ENCODE assay signal across 8 mouse cellular contexts in genomic region chr15:102326022-102326576, GRCm38 (mm10). TPM values are rescaled to one million over a fixed set of nuclear protein-coding genes. Genes with fewer than 3 reads are reported as not detected.
A peak's percentile ranks its signal among the peaks of the same experiment; 100 is the strongest.
DNase-seq lines count a peak whose midpoint lies in the region; ATAC-seq and TF ChIP-seq lines count a peak whose summit lies in the region.

Gene Pfdn5 (plus strand): TSS chr15:102326116.

- TF ChIP-seq CTCF in bone marrow macrophage, adult 2 months (IDR thresholded peaks at IDR 0.05; ENCODE audit: low read depth, low read length): no peak

- peaks cover 6% of the 10 kb centered on the region for H3K4me1 ChIP-seq in bone marrow macrophage, adult 2 months (ENCODE audit: control insufficient read depth, insufficient read depth, low read length)
- H3K4me1 ChIP-seq in embryonic facial prominence, embryonic 15.5 days: peaks cover 15% of the 10 kb centered on the region
- peaks cover 12% of the 10 kb centered on the region for H3K4me1 ChIP-seq in limb, embryonic 13.5 days
- peaks cover 15% of the 10 kb centered on the region for H3K4me1 ChIP-seq in midbrain, embryonic 15.5 days

- H3K27ac ChIP-seq in bone marrow macrophage, adult 2 months (ENCODE audit: insufficient read depth, low read depth, low read length): peak within 1 kb of the TSS; percentile 69
- H3K27ac ChIP-seq in embryonic facial prominence, embryonic 15.5 days (replicated peaks): peak within 1 kb of the TSS; percentile 84
- H3K27ac ChIP-seq in limb, embryonic 13.5 days: peak within 1 kb of the TSS; percentile 80; the same call in 1 of the 2 replicates
- H3K27ac ChIP-seq in midbrain, embryonic 15.5 days: peak within 1 kb of the TSS; percentile 80

- 0% methylated on average over 40 of the region's 40 CpGs for WGBS in embryonic facial prominence, embryonic 15.5 days
- under 1% methylated on average over 40 of the region's 40 CpGs for WGBS in limb, embryonic 13.5 days
- under 1% methylated on average over 40 of the region's 40 CpGs for WGBS in midbrain, embryonic 15.5 days

- DNase-seq in A20 (ENCODE audit: low read depth, low spot score): peak; percentile 88
- peak; percentile 86 for DNase-seq in heart, adult 8-10 months (ENCODE audit: low spot score)
- DNase-seq in kidney, adult 8-10 months: peak; percentile 81 to 89
- peak; percentile 74 to 87 for DNase-seq in spleen, adult 18-20 months

- H3K27me3 ChIP-seq in embryonic facial prominence, embryonic 15.5 days: no peaks in the 10 kb centered on the region
- no peaks in the 10 kb centered on the region for H3K27me3 ChIP-seq in limb, embryonic 13.5 days
- no peaks in the 10 kb centered on the region for H3K27me3 ChIP-seq in midbrain, embryonic 15.5 days (replicated peaks)

- H3K36me3 ChIP-seq in embryonic facial prominence, embryonic 15.5 days: peaks cover 56% of the 10 kb centered on the region
- H3K36me3 ChIP-seq in limb, embryonic 13.5 days: peaks cover 61% of the 10 kb centered on the region
- H3K36me3 ChIP-seq in midbrain, embryonic 15.5 days (replicated peaks): peaks cover 20% of the 10 kb centered on the region; the same call in 1 of the 2 replicates

- H3K9ac ChIP-seq in embryonic facial prominence, embryonic 15.5 days: peak within 1 kb of the TSS; percentile 83
- H3K9ac ChIP-seq in limb, embryonic 13.5 days: peak within 1 kb of the TSS; percentile 85
- peak within 1 kb of the TSS; percentile 90 for H3K9ac ChIP-seq in midbrain, embryonic 15.5 days

- H3K4me2 ChIP-seq in embryonic facial prominence, embryonic 15.5 days (replicated peaks): peak within 1 kb of the TSS; percentile 55
- peak within 1 kb of the TSS; percentile 86 for H3K4me2 ChIP-seq in limb, embryonic 13.5 days (replicated peaks)
- H3K4me2 ChIP-seq in midbrain, embryonic 15.5 days: peak within 1 kb of the TSS; percentile 76

- H3K4me3 ChIP-seq in bone marrow macrophage, adult 2 months (ENCODE audit: insufficient read depth, low read length): peak within 1 kb of the TSS; percentile 70
- H3K4me3 ChIP-seq in embryonic facial prominence, embryonic 15.5 days (replicated peaks): peak within 1 kb of the TSS; percentile 65
- H3K4me3 ChIP-seq in limb, embryonic 13.5 days: peak within 1 kb of the TSS; percentile 64
- H3K4me3 ChIP-seq in midbrain, embryonic 15.5 days: peak within 1 kb of the TSS; percentile 90

- ATAC-seq in embryonic facial prominence, embryonic 15.5 days (ENCODE audit: insufficient number of reproducible peaks, low FRiP score, low TSS enrichment, low read depth): peak; percentile 84
- peak; percentile 91 for ATAC-seq in limb, embryonic 13.5 days (ENCODE audit: low FRiP score, low read depth)
- peak; percentile 95 for ATAC-seq in midbrain, embryonic 15.5 days (replicated peaks)

- 0 out of 2 replicates have a peak, but pooled peaks have one; percentile 27 for TF ChIP-seq POLR2A in bone marrow macrophage, adult 2 months (IDR thresholded peaks at IDR 0.05; ENCODE audit: borderline replicate concordance, low read depth, low read length)

- H3K9me3 ChIP-seq in embryonic facial prominence, embryonic 15.5 days (replicated peaks): no peaks in the 10 kb centered on the region
- no peaks in the 10 kb centered on the region for H3K9me3 ChIP-seq in limb, embryonic 13.5 days
- H3K9me3 ChIP-seq in midbrain, embryonic 15.5 days: no peaks in the 10 kb centered on the region

RNA-seq across cellular contexts. Expression of gene Pfdn5, which starts in this region (rescaled TPM):
- polyA plus RNA-seq in bone marrow macrophage, adult 2 months (2012; ENCODE audit: insufficient read depth, insufficient read length, missing spikeins): 542 and 550 TPM in 2 replicates
- 398 and 407 TPM in 2 replicates for polyA plus RNA-seq in embryonic facial prominence, embryonic 15.5 days (2015; fragmentation: Nextera tagmentation; extraction: Ambion mirVana)
- 100 to 1,000 TPM; 300 to 347 (median 339) TPM for total RNA-seq in heart, adult 8-10 months (2022)
- polyA plus RNA-seq in limb, embryonic 13.5 days (2015; fragmentation: Nextera tagmentation; extraction: Ambion mirVana): 431 and 451 TPM in 2 replicates
- polyA plus RNA-seq in midbrain, embryonic 15.5 days (2015; fragmentation: Nextera tagmentation; extraction: Ambion mirVana): 450 and 466 TPM in 2 replicates

Comparison
In these comparisons a context has a peak if more than half of its experiments do, and no peak if none do; other contexts are left out.
1. Peak in every context shown above with its lines: DNase-seq, ATAC-seq, H3K4me3 ChIP-seq and H3K27ac ChIP-seq.